Mouse (Mus musculus): ENCODE measurements around the gene 5830473C10Rik. TPM values are rescaled to one million over a fixed set of nuclear protein-coding genes. Genes with fewer than 3 reads are reported as not detected.

The 5830473C10Rik gene
- polyA plus RNA-seq, 1 experiment from 2014 or later = not detected

- Histone ChIP-seq H3K9ac (no peak overlapping the region), H3K27ac (no peak overlapping the region), H3K4me1 (no peaks in the 10 kb centered on the region), H3K27me3 (no peaks in the 10 kb centered on the region), H3K4me3 (no peak overlapping the region), H3K36me3 (ENCODE audit: poor library complexity, severe bottlenecking) (no peaks in the 10 kb centered on the region), H3K9me3 (replicated peaks) (no peaks in the 10 kb centered on the region), H3K4me2 (no peak overlapping the region)
- no peak for ATAC-seq
- WGBS = 57% methylated on average over 3 of the region's 3 CpGs
Observed at GRCm38 (mm10) chr5:90571216-90571615, 10.3 kb downstream of the 5830473C10Rik start.

- H3K9me3 ChIP-seq (replicated peaks) = no peaks in the 10 kb centered on the region
- H3K27ac ChIP-seq = no peak overlapping the region
- no peaks in the 10 kb centered on the region for H3K4me1 ChIP-seq
- WGBS = 91% methylated on average over 9 of the region's 9 CpGs
- H3K9ac ChIP-seq = no peak overlapping the region
- no peak for ATAC-seq
- H3K4me3 ChIP-seq = no peak overlapping the region
- H3K27me3 ChIP-seq = no peaks in the 10 kb centered on the region
- H3K36me3 ChIP-seq (ENCODE audit: poor library complexity, severe bottlenecking) = no peaks in the 10 kb centered on the region
- no peak overlapping the region for H3K4me2 ChIP-seq
Observed at GRCm38 (mm10) chr5:90577751-90578150, 16.8 kb downstream of the 5830473C10Rik start.

GRCm38 (mm10) chr5:90579556-90579955 lies 18.6 kb downstream of the 5830473C10Rik start:
- H3K9me3 ChIP-seq (replicated peaks) = no peaks in the 10 kb centered on the region
- WGBS = 89% methylated on average over 9 of the region's 9 CpGs

GRCm38 (mm10) chr5:90582179-90582578 lies 21.3 kb downstream of the 5830473C10Rik start:
- Histone ChIP-seq H3K27ac (no peak overlapping the region), H3K36me3 (ENCODE audit: poor library complexity, severe bottlenecking) (no peaks in the 10 kb centered on the region), H3K4me3 (no peak overlapping the region), H3K4me1 (no peaks in the 10 kb centered on the region), H3K4me2 (no peak overlapping the region), H3K9ac (no peak overlapping the region), H3K27me3 (no peaks in the 10 kb centered on the region), H3K9me3 (replicated peaks) (no peaks in the 10 kb centered on the region)
- 91% methylated on average over 6 of the region's 6 CpGs for WGBS
- no peak for ATAC-seq

More at GRCm38 (mm10) chr5:90579556-90579955, 18.6 kb downstream of the 5830473C10Rik start:
- Histone ChIP-seq H3K36me3 (ENCODE audit: poor library complexity, severe bottlenecking) (no peaks in the 10 kb centered on the region), H3K4me3 (no peak overlapping the region), H3K27ac (no peak overlapping the region), H3K4me1 (no peaks in the 10 kb centered on the region), H3K9ac (no peak overlapping the region), H3K4me2 (no peak overlapping the region), H3K27me3 (no peaks in the 10 kb centered on the region)
- ATAC-seq = no peak

GRCm38 (mm10) chr5:90584799-90585198 lies 23.9 kb downstream of the 5830473C10Rik start:
- no peak overlapping the region for H3K9ac ChIP-seq
- no peak for ATAC-seq
- H3K4me2 ChIP-seq = no peak overlapping the region
- H3K27me3 ChIP-seq = no peaks in the 10 kb centered on the region
- no peaks in the 10 kb centered on the region for H3K36me3 ChIP-seq (ENCODE audit: poor library complexity, severe bottlenecking)
- WGBS = 82% methylated on average over 7 of the region's 7 CpGs
- no peaks in the 10 kb centered on the region for H3K4me1 ChIP-seq
- no peaks in the 10 kb centered on the region for H3K9me3 ChIP-seq (replicated peaks)
- H3K4me3 ChIP-seq = no peak overlapping the region
- no peak overlapping the region for H3K27ac ChIP-seq

- no peaks in the 10 kb centered on the region for H3K36me3 ChIP-seq (ENCODE audit: poor library complexity, severe bottlenecking)
- no peaks in the 10 kb centered on the region for H3K4me1 ChIP-seq
- no peaks in the 10 kb centered on the region for H3K27me3 ChIP-seq
- H3K4me3 ChIP-seq = no peak overlapping the region
- H3K27ac ChIP-seq = no peak overlapping the region
- no peaks in the 10 kb centered on the region for H3K9me3 ChIP-seq (replicated peaks)
- ATAC-seq = no peak
- H3K9ac ChIP-seq = no peak overlapping the region
- WGBS = 72% methylated on average over 5 of the region's 5 CpGs
- H3K4me2 ChIP-seq = no peak overlapping the region
Observed at GRCm38 (mm10) chr5:90586511-90586910, 25.6 kb downstream of the 5830473C10Rik start.

GRCm38 (mm10) chr5:90588104-90588503 lies 27.2 kb downstream of the 5830473C10Rik start:
- H3K9ac ChIP-seq = no peak overlapping the region
- H3K9me3 ChIP-seq (replicated peaks) = no peaks in the 10 kb centered on the region
- no peak overlapping the region for H3K4me3 ChIP-seq
- ATAC-seq = no peak
- no peaks in the 10 kb centered on the region for H3K27me3 ChIP-seq
- H3K4me2 ChIP-seq = no peak overlapping the region
- no peaks in the 10 kb centered on the region for H3K4me1 ChIP-seq
- no peak overlapping the region for H3K27ac ChIP-seq
- WGBS = 91% methylated on average over 5 of the region's 5 CpGs
- no peaks in the 10 kb centered on the region for H3K36me3 ChIP-seq (ENCODE audit: poor library complexity, severe bottlenecking)

- Histone ChIP-seq H3K27me3 (no peaks in the 10 kb centered on the region), H3K4me1 (no peaks in the 10 kb centered on the region), H3K9me3 (replicated peaks) (no peaks in the 10 kb centered on the region), H3K4me2 (peak overlapping the region; percentile 64), H3K4me3 (peak overlapping the region; percentile 37), H3K9ac (no peak overlapping the region), H3K36me3 (ENCODE audit: poor library complexity, severe bottlenecking) (no peaks in the 10 kb centered on the region), H3K27ac (no peak overlapping the region)
- 23% methylated on average over 25 of the region's 25 CpGs for WGBS
- ATAC-seq = peak; percentile 84
Observed at GRCm38 (mm10) chr5:90588708-90589595, 28.0 kb downstream of the 5830473C10Rik start.

GRCm38 (mm10) chr5:90590676-90591075 lies 29.8 kb downstream of the 5830473C10Rik start:
- Histone ChIP-seq H3K9me3 (replicated peaks) (no peaks in the 10 kb centered on the region), H3K4me1 (no peaks in the 10 kb centered on the region), H3K9ac (no peak overlapping the region), H3K4me2 (no peak overlapping the region), H3K4me3 (no peak overlapping the region), H3K27me3 (no peaks in the 10 kb centered on the region), H3K27ac (no peak overlapping the region), H3K36me3 (ENCODE audit: poor library complexity, severe bottlenecking) (no peaks in the 10 kb centered on the region)
- no peak for ATAC-seq
- WGBS = 83% methylated on average over 10 of the region's 10 CpGs

- Histone ChIP-seq H3K4me1 (no peaks in the 10 kb centered on the region), H3K4me3 (no peak overlapping the region), H3K27ac (no peak overlapping the region), H3K36me3 (ENCODE audit: poor library complexity, severe bottlenecking) (no peaks in the 10 kb centered on the region), H3K9ac (no peak overlapping the region), H3K4me2 (no peak overlapping the region), H3K9me3 (replicated peaks) (no peaks in the 10 kb centered on the region), H3K27me3 (no peaks in the 10 kb centered on the region)
- no peak for ATAC-seq
- 87% methylated on average over 6 of the region's 6 CpGs for WGBS
Observed at GRCm38 (mm10) chr5:90591936-90592335, 31.0 kb downstream of the 5830473C10Rik start.

- Histone ChIP-seq H3K4me1 (no peaks in the 10 kb centered on the region), H3K27me3 (no peaks in the 10 kb centered on the region), H3K9me3 (replicated peaks) (no peaks in the 10 kb centered on the region), H3K9ac (no peak overlapping the region), H3K4me3 (no peak overlapping the region), H3K27ac (no peak overlapping the region), H3K36me3 (ENCODE audit: poor library complexity, severe bottlenecking) (no peaks in the 10 kb centered on the region), H3K4me2 (no peak overlapping the region)
- WGBS = 86% methylated on average over 13 of the region's 13 CpGs
- ATAC-seq = no peak
Observed at GRCm38 (mm10) chr5:90594945-90595344, 34.0 kb downstream of the 5830473C10Rik start.

- no peaks in the 10 kb centered on the region for H3K27me3 ChIP-seq
- H3K4me2 ChIP-seq = no peak overlapping the region
- no peaks in the 10 kb centered on the region for H3K4me1 ChIP-seq
- H3K9ac ChIP-seq = no peak overlapping the region
- no peaks in the 10 kb centered on the region for H3K36me3 ChIP-seq (ENCODE audit: poor library complexity, severe bottlenecking)
- H3K27ac ChIP-seq = no peak overlapping the region
- H3K4me3 ChIP-seq = no peak overlapping the region
- 88% methylated on average over 6 of the region's 6 CpGs for WGBS
- no peak for ATAC-seq
- no peaks in the 10 kb centered on the region for H3K9me3 ChIP-seq (replicated peaks)
Observed at GRCm38 (mm10) chr5:90596155-90596554, 35.2 kb downstream of the 5830473C10Rik start.

Measured in forebrain, embryonic 13.5 days (tissue).